ENCODE assay signal across 8 mouse cellular contexts in genomic region chr8:105851651-105852143, GRCm38 (mm10). TPM values are rescaled to one million over a fixed set of nuclear protein-coding genes. Genes with fewer than 3 reads are reported as not detected.
DNase-seq lines count a peak whose midpoint lies in the region; ATAC-seq lines count a peak whose summit lies in the region.

No protein-coding gene starts in this region.

- peak overlapping the region; percentile 75 for H3K4me2 ChIP-seq in intestine, embryonic 14.5 days (ENCODE audit: low read length)

- peaks cover 29% of the 10 kb centered on the region for H3K36me3 ChIP-seq in intestine, embryonic 14.5 days (ENCODE audit: control insufficient read depth, insufficient read depth, low read length)

- H3K9me3 ChIP-seq in intestine, embryonic 14.5 days (ENCODE audit: control insufficient read depth, low read length): no peaks in the 10 kb centered on the region

- peaks cover 14% of the 10 kb centered on the region for H3K4me1 ChIP-seq in intestine, embryonic 14.5 days (replicated peaks; ENCODE audit: control insufficient read depth, insufficient read depth, low read length)

- H3K4me3 ChIP-seq in intestine, embryonic 14.5 days (ENCODE audit: low read depth, low read length): peak overlapping the region; percentile 92

- under 1% methylated on average over 34 of the region's 34 CpGs for WGBS in intestine, embryonic 14.5 days

- intact Hi-C loops in left cerebral cortex, postnatal 25 days (cut with DNase I): loop anchor here (5.0 kb wide), 1 partner anchor 81 kb away; the partner anchor contains the start of gene Ctrl

- H3K27me3 ChIP-seq in intestine, embryonic 14.5 days (replicated peaks; ENCODE audit: control insufficient read depth, insufficient read depth, low read length): no peaks in the 10 kb centered on the region

- H3K9ac ChIP-seq in intestine, embryonic 14.5 days (ENCODE audit: low read length): peak overlapping the region; percentile 82

- DNase-seq in adrenal gland, adult 8-10 months: peak; percentile 87
- peak; percentile 97 for DNase-seq in embryo, embryonic 11 days
- peak; percentile 81 for DNase-seq in gastrocnemius, postnatal 25 days
- peak; percentile 89 for DNase-seq in intestine, embryonic 14.5 days (ENCODE audit: low spot score)
- DNase-seq in left cerebral cortex, postnatal 25 days (ENCODE audit: low spot score in 2 of 2): peak; percentile 89 to 94
- DNase-seq in mesoderm, embryonic 11.5 days (ENCODE audit: low read depth, low spot score): peak; percentile 95
- peak; percentile 85 to 87 for DNase-seq in right cerebral cortex, postnatal 36 days (ENCODE audit: low spot score in 2 of 2)
- peak; percentile 81 to 90 for DNase-seq in urinary bladder, postnatal 4 days (ENCODE audit: low spot score in 2 of 2)

- peak overlapping the region; percentile 60; the same call in 1 of the 2 replicates for H3K27ac ChIP-seq in intestine, embryonic 14.5 days (ENCODE audit: low read depth)

- ATAC-seq in intestine, embryonic 14.5 days (replicated peaks; ENCODE audit: low FRiP score, low TSS enrichment, low read depth): peak; percentile 79

RNA-seq across cellular contexts. Expression of gene Cenpt, which starts 1.4 kb away (rescaled TPM):
- 1 to 10 TPM; 6.2 to 9.7 (median 7.3) TPM for total RNA-seq in adrenal gland, adult 8-10 months (2022)
- 1 to 10 TPM; 1.2 to 1.7 TPM for total RNA-seq in gastrocnemius, postnatal 25 days (2021)
- 39.2 and 40.1 TPM in 2 replicates for polyA plus RNA-seq in intestine, embryonic 14.5 days (2014; fragmentation: Nextera tagmentation; extraction: Ambion mirVana)
- 10 to 100 TPM; 14.0 to 16.6 TPM for total RNA-seq in left cerebral cortex, postnatal 25 days (2021)

RNA-seq across cellular contexts. Expression of gene Thap11, which starts 3.2 kb away (rescaled TPM):
- 10 to 100 TPM; 38.2 to 45.1 (median 43.6) TPM for total RNA-seq in adrenal gland, adult 8-10 months (2022)
- 10 to 100 TPM; 19.3 to 19.5 TPM for total RNA-seq in gastrocnemius, postnatal 25 days (2021)
- 58.0 and 61.1 TPM in 2 replicates for polyA plus RNA-seq in intestine, embryonic 14.5 days (2014; fragmentation: Nextera tagmentation; extraction: Ambion mirVana)
- total RNA-seq in left cerebral cortex, postnatal 25 days (2021): 10 to 100 TPM; 40.0 to 40.4 TPM

RNA-seq across cellular contexts. Expression of gene Nutf2, which starts 8.7 kb away (rescaled TPM):
- 10 to 100 TPM; 28.5 to 37.2 (median 29.0) TPM for total RNA-seq in adrenal gland, adult 8-10 months (2022)
- 10 to 100 TPM; 47.7 to 79.5 TPM for total RNA-seq in gastrocnemius, postnatal 25 days (2021)
- polyA plus RNA-seq in intestine, embryonic 14.5 days (2014; fragmentation: Nextera tagmentation; extraction: Ambion mirVana): 302 and 316 TPM in 2 replicates
- 10 to 100 TPM; 21.8 to 32.1 TPM for total RNA-seq in left cerebral cortex, postnatal 25 days (2021)

RNA-seq across cellular contexts. Expression of gene Tsnaxip1, which starts 24.2 kb away (rescaled TPM):
- total RNA-seq in adrenal gland, adult 8-10 months (2022): not detected
- total RNA-seq in gastrocnemius, postnatal 25 days (2021): not detected
- polyA plus RNA-seq in intestine, embryonic 14.5 days (2014; fragmentation: Nextera tagmentation; extraction: Ambion mirVana): 0.11 TPM in 1 of 2 replicates, not detected in the other
- not detected for total RNA-seq in left cerebral cortex, postnatal 25 days (2021)

RNA-seq across cellular contexts. Expression of gene Ranbp10, which starts 24.5 kb away (rescaled TPM):
- total RNA-seq in adrenal gland, adult 8-10 months (2022): 10 to 100 TPM; 25.7 to 30.1 (median 27.3) TPM
- 10 to 100 TPM; 14.6 to 20.5 TPM for total RNA-seq in gastrocnemius, postnatal 25 days (2021)
- polyA plus RNA-seq in intestine, embryonic 14.5 days (2014; fragmentation: Nextera tagmentation; extraction: Ambion mirVana): 11.6 and 11.7 TPM in 2 replicates
- total RNA-seq in left cerebral cortex, postnatal 25 days (2021): 10 to 100 TPM; 24.4 to 25.8 TPM

Comparison
In these comparisons a context has a peak if more than half of its experiments do, and no peak if none do; other contexts are left out.
1. Peak in every context shown above with its lines: DNase-seq, ATAC-seq, H3K4me3 ChIP-seq and H3K27ac ChIP-seq.